Mouse (Mus musculus) spleen, adult 2 months (tissue): ENCODE data around the gene Fzr1. TPM values are rescaled to one million over a fixed set of nuclear protein-coding genes. Genes with fewer than 3 reads are reported as not detected.
A peak's percentile ranks its signal among the peaks of the same experiment; 100 is the strongest.

Source experiments
- DNase-seq, 2 experiments: peaks; one replicate each; pipeline versions ENCODE4 v3.0.0 to v3.0.0-alpha.2; 2012 to 2021; ENCODE audit warnings: low spot score in 2 of 2, low read depth in 1 of 2
- H3K27ac ChIP-seq: fragments of 200-500 bp; 2 replicates; pipeline ENCODE4 v1.5.1; 2012; ENCODE audit warnings: low read length, inconsistent platforms; ENCODE audit not compliant: insufficient read depth
- H3K27me3 ChIP-seq: fragments of 200-500 bp; 2 replicates; pipeline ENCODE4 v1.6.1; 2012; ENCODE audit warnings: mild to moderate bottlenecking, moderate library complexity, low read length, inconsistent platforms; ENCODE audit not compliant: control insufficient read depth, insufficient read depth
- H3K36me3 ChIP-seq: fragments of 200-500 bp; 2 replicates; pipeline ENCODE4 v1.6.1; 2012; ENCODE audit warnings: mild to moderate bottlenecking, low read length, inconsistent platforms; ENCODE audit not compliant: control insufficient read depth, insufficient read depth
- H3K4me1 ChIP-seq: fragments of 200-500 bp; 2 replicates; pipeline ENCODE4 v1.6.1; 2011; ENCODE audit warnings: inconsistent platforms; ENCODE audit not compliant: control insufficient read depth, insufficient read depth, insufficient read length
- H3K4me3 ChIP-seq: fragments of 200-500 bp; 2 replicates; pipeline ENCODE4 v1.5.1; 2011; ENCODE audit warnings: mild to moderate bottlenecking, inconsistent platforms; ENCODE audit not compliant: insufficient read depth, insufficient read length; ENCODE audit errors: extremely low read depth
- CTCF ChIP-seq: fragments of 200-500 bp; IDR thresholded peaks from 2 replicates; pipeline ENCODE4 v1.5.1; 2011; ENCODE audit warnings: mild to moderate bottlenecking, inconsistent platforms; ENCODE audit not compliant: insufficient read depth, insufficient read length, insufficient replicate concordance; ENCODE audit errors: extremely low read depth
- POLR2A ChIP-seq: fragments of 200-500 bp; IDR thresholded peaks from 2 replicates; pipeline ENCODE4 v1.6.1; 2011; ENCODE audit warnings: low read depth, low read length, inconsistent platforms
- WGBS: fragments of 180-500 bp; shearing (Covaris S2); methylation state at CpG from one replicate; pipeline ENCODE4 v1.1.7; 2018; 5-methylcytosine and 5-hydroxymethylcytosine counted together
- polyA plus RNA-seq: library from polyadenylated mRNA; depleted of rRNA; stranded (reverse); fragments of >200 nt; gene quantifications from 2 replicates; pipeline ENCODE4 v1.2.3, GENCODE M21; 2012

The Fzr1 gene
- polyA plus RNA-seq, 1 experiment = 127 TPM

DNA sequence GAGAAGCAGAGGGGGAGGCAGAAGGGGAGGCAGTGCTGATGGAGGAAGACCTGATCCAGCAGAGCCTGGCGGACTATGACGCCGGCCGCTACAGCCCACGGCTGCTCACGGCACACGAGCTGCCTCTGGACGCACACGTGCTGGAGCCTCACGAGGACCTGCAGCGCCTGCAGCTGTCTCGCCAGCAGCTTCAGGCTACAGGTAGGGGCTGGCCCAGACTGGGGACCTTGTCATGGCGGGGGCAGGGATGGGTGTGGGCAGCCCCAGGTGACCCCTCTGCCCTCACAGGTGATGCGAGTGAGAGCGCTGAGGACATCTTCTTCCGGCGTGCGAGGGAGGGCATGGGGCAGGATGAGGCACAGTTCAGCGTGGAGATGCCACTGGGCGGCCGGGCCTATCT is 53.1 kb downstream of the Fzr1 start:
- 95% methylated on average over 21 of the region's 21 CpGs for WGBS
- DNase-seq = no peak
- Histone ChIP-seq H3K4me3 (no peak overlapping the region), H3K27ac (no peak overlapping the region), H3K36me3 (peaks cover 42% of the 10 kb centered on the region), H3K4me1 (peaks cover 20% of the 10 kb centered on the region; the same call in 1 of the 2 replicates), H3K27me3 (no peaks in the 10 kb centered on the region)
- TF ChIP-seq POLR2A = no peak
- no peak for TF ChIP-seq CTCF

DNA sequence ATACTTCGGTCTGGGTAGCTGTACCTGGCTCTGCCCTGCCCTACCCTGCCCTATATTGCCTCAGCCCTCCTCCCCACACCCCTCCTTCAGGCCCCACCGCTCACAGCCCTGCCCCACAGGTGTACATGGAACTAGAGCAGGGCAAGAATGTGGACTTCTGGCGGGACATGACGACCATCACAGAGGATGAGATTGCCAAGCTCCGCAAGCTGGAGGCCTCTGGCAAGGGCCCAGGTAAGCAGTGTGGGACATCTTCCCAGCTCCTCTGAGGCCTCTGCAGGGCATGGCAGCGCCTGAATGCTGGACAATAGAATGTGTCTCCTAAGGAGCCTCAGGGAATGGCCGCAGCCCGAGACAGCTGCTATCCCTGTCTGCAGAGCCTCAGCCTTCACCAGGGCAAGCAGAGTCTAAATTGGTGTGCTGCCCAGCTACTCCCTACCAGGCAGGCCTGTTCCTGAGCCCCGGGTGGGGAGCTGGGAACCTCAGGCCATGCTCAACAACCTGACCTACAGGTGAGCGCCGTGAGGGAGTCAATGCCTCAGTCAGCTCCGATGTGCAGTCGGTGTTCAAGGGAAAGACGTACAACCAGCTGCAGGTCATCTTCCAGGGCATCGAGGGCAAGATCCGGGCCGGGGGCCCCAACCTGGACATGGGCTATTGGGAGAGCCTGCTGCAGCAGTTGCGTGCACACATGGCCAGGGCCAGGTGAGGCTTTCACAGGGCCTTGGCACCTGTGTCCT is 54.4 kb downstream of the Fzr1 start:
- Histone ChIP-seq H3K27me3 (no peaks in the 10 kb centered on the region), H3K4me1 (peaks cover 14% of the 10 kb centered on the region; the same call in 1 of the 2 replicates), H3K4me3 (no peak overlapping the region), H3K27ac (no peak overlapping the region), H3K36me3 (peaks cover 42% of the 10 kb centered on the region)
- DNase-seq = no peak
- TF ChIP-seq POLR2A = no peak
- TF ChIP-seq CTCF = no peak
- WGBS = 96% methylated on average over 18 of the region's 18 CpGs

DNA sequence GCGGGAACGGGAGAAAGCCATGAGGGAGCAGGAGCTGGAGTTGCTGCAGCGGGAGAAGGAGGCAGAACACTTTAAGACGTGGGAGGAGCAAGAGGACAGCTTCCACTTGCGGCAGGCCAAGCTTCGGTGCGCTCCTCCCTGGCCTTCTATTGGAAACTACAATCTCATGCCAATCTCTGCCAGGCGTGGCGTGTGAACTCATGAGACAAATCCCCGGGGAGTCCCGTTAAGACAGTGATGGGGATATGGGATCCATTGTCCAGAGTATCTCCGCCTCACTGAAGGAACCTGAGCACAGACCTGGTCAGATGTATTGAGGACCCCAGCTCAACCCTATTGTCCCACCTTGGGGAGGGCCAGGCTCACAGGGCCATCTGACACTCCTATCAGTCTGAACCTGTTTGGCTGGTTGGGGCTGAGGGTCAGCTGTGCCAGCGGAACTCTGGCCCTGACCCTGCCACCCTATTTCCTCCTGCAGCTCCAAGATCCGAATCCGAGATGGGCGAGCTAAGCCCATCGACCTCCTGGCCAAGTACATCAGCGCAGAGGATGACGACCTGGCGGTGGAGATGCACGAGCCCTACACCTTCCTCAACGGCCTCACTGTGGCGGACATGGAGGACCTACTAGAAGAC is 55.1 kb downstream of the Fzr1 start:
- no peak overlapping the region for H3K4me3 ChIP-seq
- no peak overlapping the region for H3K27ac ChIP-seq
- H3K4me1 ChIP-seq = peaks cover 9% of the 10 kb centered on the region; the same call in 1 of the 2 replicates
- 95% methylated on average over 23 of the region's 23 CpGs for WGBS
- peaks cover 42% of the 10 kb centered on the region for H3K36me3 ChIP-seq
- no peaks in the 10 kb centered on the region for H3K27me3 ChIP-seq
- TF ChIP-seq POLR2A (no peak), CTCF (no peak)
- no peak for DNase-seq

DNA sequence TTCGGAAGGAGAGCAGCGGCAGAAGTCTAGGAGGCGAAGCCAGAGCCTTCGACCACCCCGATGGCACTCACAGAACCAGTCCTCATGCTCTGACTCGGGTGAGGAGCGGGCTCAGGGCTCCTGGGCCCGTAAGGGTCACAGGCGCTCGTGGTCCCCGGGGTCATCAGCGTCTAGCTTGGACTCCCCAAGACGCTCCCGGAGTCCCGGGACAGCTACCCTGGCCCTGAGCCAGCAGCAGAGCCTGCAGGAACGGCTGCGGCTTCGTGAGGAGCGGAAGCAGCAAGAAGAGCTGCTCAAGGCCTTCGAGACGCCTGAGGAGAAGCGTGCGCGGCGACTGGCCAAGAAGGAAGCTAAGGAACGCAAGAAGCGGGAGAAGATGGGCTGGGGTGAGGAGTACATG is 55.9 kb downstream of the Fzr1 start:
- H3K4me1 ChIP-seq = peaks cover 9% of the 10 kb centered on the region; the same call in 1 of the 2 replicates
- DNase-seq = no peak
- H3K27me3 ChIP-seq = no peaks in the 10 kb centered on the region
- no peak overlapping the region for H3K4me3 ChIP-seq
- H3K36me3 ChIP-seq = peaks cover 44% of the 10 kb centered on the region
- no peak overlapping the region for H3K27ac ChIP-seq
- WGBS = 91% methylated on average over 27 of the region's 27 CpGs
- no peak for TF ChIP-seq POLR2A
- TF ChIP-seq CTCF = no peak

DNA sequence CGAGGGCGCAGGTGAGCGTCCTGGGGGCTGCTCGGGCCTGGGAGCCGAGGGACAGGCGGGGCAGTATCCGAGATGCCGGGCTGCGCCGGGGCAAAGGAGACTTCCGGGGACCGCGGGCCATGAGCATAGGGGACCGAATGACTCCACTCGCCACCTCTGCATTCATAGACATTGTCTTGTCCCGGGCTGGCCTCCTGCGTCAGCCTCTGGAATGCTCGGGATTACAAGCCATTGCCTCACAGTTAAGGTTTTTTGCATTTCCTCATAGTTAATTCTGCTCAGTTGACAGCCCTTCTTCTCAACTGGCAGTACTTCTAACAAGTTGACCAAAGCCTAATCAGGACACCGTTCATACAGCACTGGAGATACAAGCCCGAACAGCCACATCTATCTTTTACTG is 56.9 kb downstream of the Fzr1 start:
- WGBS = 2% methylated on average over 20 of the region's 20 CpGs
- Histone ChIP-seq H3K4me1 (peaks cover 9% of the 10 kb centered on the region; the same call in 1 of the 2 replicates), H3K4me3 (peak overlapping the region; percentile 73), H3K27ac (peak overlapping the region; percentile 88), H3K36me3 (peaks cover 42% of the 10 kb centered on the region), H3K27me3 (no peaks in the 10 kb centered on the region)
- no peak for TF ChIP-seq CTCF
- no peak for TF ChIP-seq POLR2A
- no peak for DNase-seq

DNA sequence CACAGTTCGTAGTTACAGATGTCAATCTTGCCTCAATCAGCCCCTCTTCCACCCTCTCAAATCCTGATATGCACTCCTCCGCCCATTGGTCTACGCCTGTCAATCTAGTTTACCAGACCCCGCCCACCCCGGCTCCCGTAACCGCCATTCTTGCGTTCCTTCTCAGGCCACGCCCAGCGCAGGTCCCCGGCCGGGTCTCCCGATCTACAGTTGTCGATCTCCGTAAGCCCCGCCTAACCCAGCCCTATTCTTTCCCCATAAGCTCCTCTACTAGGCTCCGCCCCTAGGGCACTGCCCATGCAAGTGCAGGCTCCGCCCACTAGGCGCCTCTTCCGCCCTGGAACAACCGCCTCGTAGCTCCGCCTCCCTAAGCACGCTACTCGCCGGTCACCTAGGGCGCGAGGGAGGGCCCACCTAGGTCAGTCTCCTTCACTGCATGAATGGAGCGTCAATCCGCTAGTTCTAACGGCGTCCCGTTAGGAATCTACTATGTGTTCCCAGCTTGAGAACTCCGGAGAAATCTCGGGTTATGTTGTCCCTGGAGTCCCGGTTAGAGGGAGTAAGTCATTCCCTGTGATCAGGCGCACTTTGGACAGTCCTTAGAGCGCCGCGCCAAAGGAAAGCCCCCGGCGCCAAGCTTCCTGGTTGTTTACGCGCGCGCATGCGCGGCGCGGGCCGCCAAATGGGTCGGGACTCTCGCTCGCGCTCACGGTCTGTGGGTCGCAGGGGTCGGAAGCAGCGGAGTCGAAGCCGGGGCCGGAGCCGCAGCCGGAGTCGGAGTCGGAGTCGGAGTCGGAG is 57.6 kb downstream of the Fzr1 start, which contains the start of gene Cactin:
Gene Cactin, plus strand, starts transcription at position 554 of the 798 bp plus-strand sequence.
- TF ChIP-seq CTCF (no peak; the same call in 1 of the 2 replicates), POLR2A (peak; percentile 37)
- 1% methylated on average over 68 of the region's 68 CpGs for WGBS
- Histone ChIP-seq H3K27ac (peak within 1 kb of the TSS; percentile 88), H3K27me3 (no peaks in the 10 kb centered on the region), H3K4me1 (peaks cover 9% of the 10 kb centered on the region; the same call in 1 of the 2 replicates), H3K36me3 (peaks cover 38% of the 10 kb centered on the region), H3K4me3 (peak within 1 kb of the TSS; percentile 73)
- peak; percentile 99 to 100 for DNase-seq
